ENCODE assay signal across 8 mouse cellular contexts in genomic region chr4:139430176-139430575, GRCm38 (mm10).
DNase-seq lines count a peak whose midpoint lies in the region; ATAC-seq lines count a peak whose summit lies in the region.

No protein-coding gene starts in this region.

- WGBS in heart, embryonic 11.5 days (ENCODE audit: insufficient replicate concordance): 49% methylated on average over 15 of the region's 15 CpGs
- WGBS in intestine, embryonic 15.5 days: 56% methylated on average over 15 of the region's 15 CpGs
- WGBS in midbrain, embryonic 14.5 days: 49% methylated on average over 15 of the region's 15 CpGs

- DNase-seq in heart, adult 11 months: peak; percentile 98
- DNase-seq in cerebellum, adult 18-20 months: peak; percentile 86 to 90
- DNase-seq in frontal cortex, postnatal 36 days (ENCODE audit: low spot score in 2 of 2): peak; percentile 46 to 72
- DNase-seq in left cerebral cortex, postnatal 14 days (ENCODE audit: low spot score in 2 of 2): peak; percentile 76 to 88
- peak; percentile 77 for DNase-seq in midbrain, embryonic 14.5 days
- peak; percentile 66 to 83 for DNase-seq in spleen, postnatal 4 days (ENCODE audit: low spot score in 2 of 2)

- intact Hi-C loops in left cerebral cortex, postnatal 14 days (cut with DNase I): no loop called here

- H3K27ac ChIP-seq in heart, embryonic 11.5 days (ENCODE audit: low read depth, low read length): no peak overlapping the region
- no peak overlapping the region for H3K27ac ChIP-seq in intestine, embryonic 15.5 days
- no peak overlapping the region for H3K27ac ChIP-seq in midbrain, embryonic 14.5 days (replicated peaks; ENCODE audit: low read depth, low read length)

- H3K4me1 ChIP-seq in heart, embryonic 11.5 days (ENCODE audit: control insufficient read depth, insufficient read depth, low read length): peaks cover 16% of the 10 kb centered on the region
- H3K4me1 ChIP-seq in intestine, embryonic 15.5 days (replicated peaks): no peaks in the 10 kb centered on the region
- no peaks in the 10 kb centered on the region for H3K4me1 ChIP-seq in midbrain, embryonic 14.5 days (ENCODE audit: control insufficient read depth, insufficient read depth, low read length)

- H3K36me3 ChIP-seq in heart, embryonic 11.5 days (ENCODE audit: control insufficient read depth, insufficient read depth, low read length): peaks cover 67% of the 10 kb centered on the region
- H3K36me3 ChIP-seq in intestine, embryonic 15.5 days: peaks cover 85% of the 10 kb centered on the region
- peaks cover 100% of the 10 kb centered on the region for H3K36me3 ChIP-seq in midbrain, embryonic 14.5 days (ENCODE audit: control insufficient read depth, insufficient read depth, low read length)

- H3K4me2 ChIP-seq in heart, embryonic 11.5 days: no peak overlapping the region
- H3K4me2 ChIP-seq in intestine, embryonic 15.5 days (replicated peaks): no peak overlapping the region
- no peak overlapping the region for H3K4me2 ChIP-seq in midbrain, embryonic 14.5 days (ENCODE audit: low read length)

- H3K9ac ChIP-seq in heart, embryonic 11.5 days (ENCODE audit: low read depth, low read length): no peak overlapping the region
- no peak overlapping the region for H3K9ac ChIP-seq in intestine, embryonic 15.5 days
- no peak overlapping the region for H3K9ac ChIP-seq in midbrain, embryonic 14.5 days (replicated peaks; ENCODE audit: low read length)

- no peak; the same call in 1 of the 2 replicates for ATAC-seq in heart, embryonic 11.5 days (replicated peaks; ENCODE audit: insufficient number of reproducible peaks, low FRiP score, low TSS enrichment)
- 0 out of 2 replicates have a peak, but pooled peaks have one; percentile 49 for ATAC-seq in intestine, embryonic 15.5 days
- ATAC-seq in midbrain, embryonic 14.5 days (ENCODE audit: low FRiP score, low TSS enrichment): no peak

- no peaks in the 10 kb centered on the region for H3K9me3 ChIP-seq in heart, embryonic 11.5 days (replicated peaks; ENCODE audit: control insufficient read depth, low read length)
- no peaks in the 10 kb centered on the region for H3K9me3 ChIP-seq in intestine, embryonic 15.5 days
- H3K9me3 ChIP-seq in midbrain, embryonic 14.5 days (ENCODE audit: control insufficient read depth, low read length): no peaks in the 10 kb centered on the region

- H3K27me3 ChIP-seq in heart, embryonic 11.5 days (ENCODE audit: control insufficient read depth, insufficient read depth, low read length): no peaks in the 10 kb centered on the region
- H3K27me3 ChIP-seq in intestine, embryonic 15.5 days (replicated peaks): no peaks in the 10 kb centered on the region
- no peaks in the 10 kb centered on the region for H3K27me3 ChIP-seq in midbrain, embryonic 14.5 days (ENCODE audit: control insufficient read depth, insufficient read depth, low read length)

- H3K4me3 ChIP-seq in heart, embryonic 11.5 days (ENCODE audit: low read depth, low read length): no peak overlapping the region
- H3K4me3 ChIP-seq in intestine, embryonic 15.5 days (replicated peaks): no peak overlapping the region
- H3K4me3 ChIP-seq in midbrain, embryonic 14.5 days (replicated peaks; ENCODE audit: low read depth, low read length): no peak overlapping the region
